Mouse (Mus musculus) stomach, postnatal 0 days (tissue): Measurements from ENCODE around the gene 1700025C18Rik. TPM values are rescaled to one million over a fixed set of nuclear protein-coding genes. Genes with fewer than 3 reads are reported as not detected.

Experiments used
- ATAC-seq: fragments of 200-750 bp; cut with Nextera tagmentation; 2 replicates; pipeline ENCODE4 v1.8.0; 2017; ENCODE audit not compliant: low FRiP score, low TSS enrichment
- DNase-seq: peaks from one replicate; pipeline ENCODE4 v3.0.0-alpha.2; 2016; ENCODE audit warnings: low spot score
- H3K27ac ChIP-seq: fragments of 300-500 bp; sonication (generic); replicated peaks from 2 replicates; pipeline ENCODE4 v1.5.1; 2014; ENCODE audit warnings: mild to moderate bottlenecking, control low read depth
- H3K27me3 ChIP-seq: fragments of 300-500 bp; sonication (generic); 2 replicates; pipeline ENCODE4 v1.6.1; 2014; ENCODE audit warnings: low read length; ENCODE audit not compliant: control insufficient read depth, insufficient read depth
- H3K36me3 ChIP-seq: fragments of 300-500 bp; sonication (generic); 2 replicates; pipeline ENCODE4 v1.6.1; 2014; ENCODE audit warnings: low read length, mixed read lengths; ENCODE audit not compliant: control insufficient read depth, insufficient read depth
- H3K4me1 ChIP-seq: fragments of 300-500 bp; sonication (generic); replicated peaks from 2 replicates; pipeline ENCODE4 v1.6.1; 2014; ENCODE audit warnings: antibody characterized with exemption; ENCODE audit not compliant: control insufficient read depth, insufficient read depth
- H3K4me2 ChIP-seq: fragments of 300-500 bp; sonication (generic); replicated peaks from 2 replicates; pipeline ENCODE4 v1.6.1; 2014; ENCODE audit warnings: low read depth, mild to moderate bottlenecking, control low read depth, moderate library complexity
- H3K4me3 ChIP-seq: fragments of 300-500 bp; sonication (generic); 2 replicates; pipeline ENCODE4 v1.5.1; 2014; ENCODE audit warnings: low read depth, low read length, control low read depth
- H3K9ac ChIP-seq: fragments of 300-500 bp; sonication (generic); 2 replicates; pipeline ENCODE4 v1.6.1; 2014; ENCODE audit warnings: mild to moderate bottlenecking, low read length, control low read depth, mixed read lengths
- H3K9me3 ChIP-seq: fragments of 300-500 bp; sonication (generic); 2 replicates; pipeline ENCODE4 v1.6.1; 2016; ENCODE audit warnings: low read length; ENCODE audit not compliant: control insufficient read depth
- CTCF ChIP-seq: IDR thresholded peaks from 2 replicates; pipeline ENCODE4 v1.5.1; 2016; ENCODE audit warnings: antibody characterized with exemption, low read depth, mild to moderate bottlenecking, moderate library complexity
- EP300 ChIP-seq: optimal IDR thresholded peaks from 2 replicates; pipeline ENCODE3; 2016; ENCODE audit warnings: antibody characterized with exemption
- WGBS: fragments of 180-500 bp; shearing (Covaris S2); extraction: QIAGEN DNeasy Blood & Tissue Kit; methylation state at CpG from one replicate; pipeline ENCODE4 v1.1.7; 2014; 5-methylcytosine and 5-hydroxymethylcytosine counted together
- polyA plus RNA-seq: library from polyadenylated mRNA; unstranded; fragments of >200 nt; fragmentation: Nextera tagmentation; extraction: Ambion mirVana; gene quantifications from 2 replicates; pipeline ENCODE4 v1.2.1, GENCODE M21; 2015

1700025C18Rik gene
- polyA plus RNA-seq, 1 experiment from 2014 or later: not detected

- Histone ChIP-seq H3K4me3 (no peak overlapping the region), H3K4me1 (no peaks in the 10 kb centered on the region), H3K36me3 (no peaks in the 10 kb centered on the region), H3K27me3 (no peaks in the 10 kb centered on the region), H3K27ac (no peak overlapping the region), H3K9ac (no peak overlapping the region), H3K9me3 (no peaks in the 10 kb centered on the region), H3K4me2 (no peak overlapping the region)
- ATAC-seq (no peak), DNase-seq (no peak)
- 23% methylated on average over 10 of the region's 10 CpGs for WGBS
- TF ChIP-seq CTCF (no peak), EP300 (no peak)
Observed at GRCm38 (mm10) chr2:165121206-165121840, 30.8 kb upstream of the 1700025C18Rik start.

GRCm38 (mm10) chr2:165120765-165121164 lies 30.2 kb upstream of the 1700025C18Rik start:
- H3K27ac ChIP-seq: no peak overlapping the region
- H3K4me1 ChIP-seq: no peaks in the 10 kb centered on the region
- ATAC-seq (no peak), DNase-seq (no peak)
- H3K9me3 ChIP-seq: no peaks in the 10 kb centered on the region
- no peak overlapping the region for H3K4me2 ChIP-seq
- no peaks in the 10 kb centered on the region for H3K36me3 ChIP-seq
- H3K9ac ChIP-seq: no peak overlapping the region
- H3K27me3 ChIP-seq: no peaks in the 10 kb centered on the region; the same call in 1 of the 2 replicates
- no peak overlapping the region for H3K4me3 ChIP-seq
- no peak for TF ChIP-seq EP300
- WGBS: 43% methylated on average over 9 of the region's 9 CpGs

- Histone ChIP-seq H3K9ac (no peak overlapping the region), H3K4me1 (no peaks in the 10 kb centered on the region), H3K27ac (no peak overlapping the region), H3K4me2 (no peak overlapping the region), H3K4me3 (no peak overlapping the region), H3K36me3 (no peaks in the 10 kb centered on the region), H3K9me3 (no peaks in the 10 kb centered on the region), H3K27me3 (peaks cover 27% of the 10 kb centered on the region; the same call in 1 of the 2 replicates)
- ATAC-seq (0 out of 2 replicates have a peak, but pooled peaks have one; percentile 35), DNase-seq (peak; percentile 31)
- 17% methylated on average over 11 of the region's 11 CpGs for WGBS
- TF ChIP-seq CTCF (no peak), EP300 (no peak)
Observed at GRCm38 (mm10) chr2:165113733-165114132, 23.2 kb upstream of the 1700025C18Rik start.

GRCm38 (mm10) chr2:165112149-165112548 lies 21.6 kb upstream of the 1700025C18Rik start:
- Histone ChIP-seq H3K9me3 (no peaks in the 10 kb centered on the region), H3K36me3 (no peaks in the 10 kb centered on the region), H3K27me3 (peaks cover 27% of the 10 kb centered on the region; the same call in 1 of the 2 replicates), H3K4me3 (no peak overlapping the region), H3K4me1 (no peaks in the 10 kb centered on the region), H3K27ac (no peak overlapping the region), H3K4me2 (no peak overlapping the region), H3K9ac (no peak overlapping the region)
- peak; percentile 90 for TF ChIP-seq CTCF
- TF ChIP-seq EP300: no peak
- DNase-seq (peak; percentile 92), ATAC-seq (peak; percentile 89)
- 0% methylated on average over 49 of the region's 54 CpGs for WGBS

- ATAC-seq (no peak), DNase-seq (no peak)
- no peak for TF ChIP-seq EP300
- TF ChIP-seq CTCF: no peak
- Histone ChIP-seq H3K4me3 (no peak overlapping the region), H3K4me1 (no peaks in the 10 kb centered on the region), H3K9ac (no peak overlapping the region), H3K27me3 (peaks cover 7% of the 10 kb centered on the region; the same call in 1 of the 2 replicates), H3K4me2 (no peak overlapping the region), H3K9me3 (no peaks in the 10 kb centered on the region), H3K36me3 (no peaks in the 10 kb centered on the region), H3K27ac (no peak overlapping the region)
- 25% methylated on average over 18 of the region's 18 CpGs for WGBS
Observed at GRCm38 (mm10) chr2:165106585-165106984, 16.0 kb upstream of the 1700025C18Rik start.

- no peak overlapping the region for H3K27ac ChIP-seq
- ATAC-seq (no peak), DNase-seq (no peak)
- H3K36me3 ChIP-seq: no peaks in the 10 kb centered on the region
- no peaks in the 10 kb centered on the region for H3K9me3 ChIP-seq
- 63% methylated on average over 16 of the region's 16 CpGs for WGBS
- TF ChIP-seq CTCF: no peak
- TF ChIP-seq EP300: no peak
- H3K27me3 ChIP-seq: 0 out of 2 replicates have a peak, but pooled peaks cover 2% of the 10 kb centered on the region
- no peak overlapping the region for H3K9ac ChIP-seq
- H3K4me3 ChIP-seq: no peak overlapping the region
- H3K4me2 ChIP-seq: no peak overlapping the region
- H3K4me1 ChIP-seq: no peaks in the 10 kb centered on the region
Observed at GRCm38 (mm10) chr2:165105513-165106079, 15.0 kb upstream of the 1700025C18Rik start.
